Mouse (Mus musculus): ENCODE measurements around the gene Mlec. TPM values are rescaled to one million over a fixed set of nuclear protein-coding genes. Genes with fewer than 3 reads are reported as not detected.

Gene Mlec
- 85.2 TPM for polyA plus RNA-seq (2014; fragmentation: Illumina TruSeq; extraction: RNeasy Lipid Tissue Mini Kit (QIAGEN cat#74804))

DNA sequence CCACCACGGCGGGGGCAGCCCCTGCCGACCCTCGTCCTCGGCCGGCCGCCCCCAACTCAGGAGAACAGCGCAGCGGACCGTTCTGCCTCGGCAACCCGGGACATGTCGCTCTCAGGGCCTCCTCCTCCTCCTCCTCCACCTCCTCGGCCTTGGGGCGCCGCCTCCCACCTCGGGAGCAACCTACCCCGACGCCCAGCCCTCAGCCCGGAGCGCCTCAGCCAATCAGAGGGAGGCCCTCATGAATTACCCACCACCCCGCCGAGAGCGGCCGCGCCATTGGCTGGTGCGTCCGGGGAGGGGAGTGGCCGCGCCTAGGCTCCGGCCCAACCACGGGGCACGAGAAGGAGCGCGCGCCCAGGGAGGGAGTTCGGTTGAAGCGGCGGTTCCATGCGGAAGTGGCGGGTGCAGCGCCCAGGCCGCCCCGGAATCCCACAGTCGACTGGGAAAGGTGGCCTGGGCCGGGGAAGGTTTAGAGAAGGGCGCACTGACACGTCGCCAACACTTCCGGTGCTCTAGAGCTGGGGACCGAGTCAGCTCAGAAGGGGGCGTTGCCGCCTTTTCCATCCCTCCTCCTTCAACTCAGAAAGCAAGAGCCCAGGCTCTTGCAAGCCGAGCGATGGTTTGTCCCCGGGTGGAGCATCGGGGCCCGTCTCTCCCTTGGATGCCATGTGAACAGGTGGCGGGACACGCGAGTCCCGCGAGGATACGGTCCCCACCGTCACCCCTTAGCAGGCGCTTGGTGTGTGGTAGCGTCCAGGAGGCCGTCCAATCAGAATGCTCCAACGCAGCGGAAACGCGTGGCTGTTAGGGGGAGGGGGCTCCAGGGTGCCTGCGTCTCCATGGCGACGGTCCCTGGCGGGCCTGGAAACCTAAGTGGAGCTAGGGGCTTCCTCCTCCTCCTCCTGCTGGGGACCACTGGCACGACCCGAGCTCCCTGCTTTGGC lies at the start of gene Mlec:
Gene Mlec (minus strand): TSS at position 140 of the 944 bp plus-strand sequence.

DNA sequence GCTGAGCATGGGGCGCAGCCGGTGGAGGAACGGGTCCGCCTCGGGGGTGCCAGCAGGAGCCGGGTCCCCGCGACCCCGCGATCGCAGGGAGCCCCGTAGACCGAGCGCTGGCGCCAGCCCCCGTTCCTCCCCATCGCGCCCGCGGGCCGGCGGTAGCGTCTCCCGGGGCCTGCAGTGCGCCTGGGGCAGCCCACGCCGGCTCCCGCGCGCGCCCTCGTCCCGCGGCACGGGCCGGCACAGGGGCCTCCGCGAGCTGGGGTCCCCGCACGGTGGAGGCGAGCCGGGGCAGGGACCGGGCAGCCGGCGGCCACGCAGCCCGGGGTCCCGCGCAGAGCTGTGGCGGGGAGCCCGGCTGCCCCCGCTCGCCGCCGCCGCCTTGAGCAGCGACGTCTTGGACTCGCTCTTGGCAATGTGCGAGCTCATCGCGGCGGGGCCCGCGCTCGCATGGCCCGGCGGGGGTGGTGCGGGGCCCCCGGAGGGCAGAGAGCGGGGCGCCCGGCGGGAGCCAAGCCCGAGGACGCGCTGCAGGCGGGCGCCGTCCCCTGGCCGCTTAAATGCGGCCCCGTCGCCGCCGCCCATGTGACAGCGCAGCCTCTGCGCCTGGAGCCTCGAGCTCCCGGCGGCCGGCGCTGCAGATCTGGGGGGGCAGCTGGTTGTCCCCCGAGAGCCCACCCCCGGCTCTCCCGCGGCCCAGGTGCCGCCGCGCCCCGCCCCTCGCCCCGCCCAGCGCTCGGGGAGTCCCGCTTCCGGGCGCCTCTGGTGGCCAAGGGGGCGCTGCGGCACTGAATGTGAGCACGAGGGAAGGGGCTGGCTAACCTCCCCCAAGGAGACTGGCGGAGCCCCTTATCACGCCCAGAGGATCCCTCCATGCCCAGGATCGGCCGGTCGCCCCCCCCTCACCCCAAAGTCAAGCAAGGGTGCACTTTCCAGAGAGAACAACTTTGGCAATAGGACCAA lies 36.0 kb upstream of the Mlec start, which contains the start of gene Cabp1:
Gene Cabp1 (minus strand): TSS at position 713 of the 957 bp plus-strand sequence.

DNA sequence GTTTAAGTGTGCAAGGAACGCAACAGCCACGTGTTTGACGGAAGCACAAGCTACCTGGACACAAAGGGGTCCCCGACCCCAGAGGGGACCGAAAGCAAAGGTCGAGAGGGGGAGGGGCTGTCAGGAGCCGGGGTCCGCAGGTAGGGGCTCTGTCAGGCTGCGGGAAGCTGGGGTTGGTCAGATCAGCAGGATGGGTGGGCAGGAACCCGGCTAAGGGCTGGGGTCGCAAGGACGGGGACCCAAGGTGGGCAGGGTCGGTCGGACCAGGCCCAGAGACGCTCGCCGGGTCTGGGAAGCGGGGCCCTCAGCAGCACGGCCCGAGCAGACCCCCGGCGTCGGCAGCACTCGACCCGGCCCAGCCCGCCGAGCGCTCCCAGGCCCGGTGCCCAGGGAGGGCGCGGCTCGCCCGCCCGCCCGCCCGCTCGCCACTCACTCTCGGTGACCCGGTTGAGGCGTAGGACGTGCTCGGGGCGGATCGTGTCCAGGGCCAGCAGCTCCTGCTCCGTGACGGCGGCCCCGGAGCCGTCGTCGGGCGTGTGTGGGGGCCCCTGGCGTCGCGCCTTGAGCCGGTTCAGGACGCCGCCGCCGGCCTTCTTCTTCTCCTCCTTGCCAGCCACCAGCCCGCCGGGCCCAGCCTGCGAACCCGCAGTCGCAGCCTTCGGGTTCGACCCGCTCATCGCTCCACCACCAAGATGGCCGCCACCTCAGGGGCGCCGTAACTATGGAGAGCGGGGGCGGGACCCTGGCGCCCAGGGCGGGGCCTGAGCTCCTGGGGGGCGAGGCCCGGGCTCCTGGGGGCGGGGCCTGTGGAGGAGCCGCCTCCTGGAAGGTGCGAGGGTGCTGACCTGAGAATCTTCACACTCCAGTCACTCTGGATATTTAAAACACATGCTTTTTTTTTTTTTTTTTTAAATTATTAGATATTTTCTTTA lies 23.5 kb downstream of the Mlec start, which contains the start of gene Unc119b:
Gene Unc119b (minus strand): TSS at position 742 of the 932 bp plus-strand sequence.

DNA sequence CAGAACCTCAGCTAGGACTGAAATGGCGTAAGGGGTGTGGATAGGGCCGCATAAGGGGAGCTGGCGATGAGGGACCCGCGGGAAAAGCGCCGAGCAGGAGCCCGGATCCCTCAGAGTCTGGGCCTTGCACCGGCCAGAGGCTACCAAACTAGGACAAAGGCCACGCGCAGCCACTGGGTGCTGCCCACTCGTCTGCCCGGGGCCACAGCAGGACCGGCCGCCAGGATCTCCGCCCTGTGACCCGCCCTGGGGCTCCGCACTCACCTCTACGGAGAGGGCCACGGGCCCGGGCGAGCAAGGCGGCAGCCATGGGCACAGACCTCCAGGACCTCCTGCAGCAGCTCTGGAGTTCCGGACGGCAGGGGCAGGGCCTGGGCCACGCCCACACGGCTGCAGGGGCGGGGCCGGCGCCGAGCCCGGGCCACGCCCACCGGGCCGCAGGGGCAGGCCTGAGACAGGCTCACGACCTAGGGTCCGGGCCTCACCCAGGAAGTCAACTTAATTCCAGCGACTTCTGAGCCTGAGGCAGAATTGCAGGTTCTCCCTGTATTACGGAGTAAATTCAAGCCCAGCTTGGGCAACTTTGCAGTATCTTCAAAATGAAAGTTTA lies 38.9 kb downstream of the Mlec start, which contains the start of gene Acads:
Gene Acads (minus strand): TSS at position 386 of the 610 bp plus-strand sequence.

DNA sequence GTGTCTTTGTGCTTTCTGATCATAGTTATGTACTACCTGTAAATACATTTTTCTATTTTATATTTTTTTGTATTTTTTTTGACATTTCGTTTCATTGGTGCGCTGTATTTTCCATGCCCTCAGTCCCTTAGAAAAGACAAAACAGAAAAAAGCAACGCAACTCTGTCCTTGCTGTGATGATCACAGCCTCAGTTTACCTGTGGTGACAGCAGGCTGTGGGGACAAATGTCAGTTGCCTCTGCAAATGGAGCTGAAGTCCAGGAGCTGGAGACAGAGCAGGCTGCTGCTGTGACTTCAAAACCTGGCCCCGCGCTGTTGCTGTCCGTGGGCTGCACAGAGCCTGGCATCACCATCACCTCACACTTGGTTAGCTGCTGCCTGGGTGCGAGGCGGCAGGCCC lies 59.8 kb downstream of the Mlec start, which contains the start of gene Gm10401:
Gene Gm10401 (minus strand): TSS at position 101 of the 400 bp plus-strand sequence.

Other genes with a start within 250 kb of the Mlec start
- 0.68 TPM for gene Oasl1, start 234.9 kb downstream of the Mlec start, polyA plus RNA-seq (2014; fragmentation: Illumina TruSeq; extraction: RNeasy Lipid Tissue Mini Kit (QIAGEN cat#74804))
- 0.94 TPM for gene 2210016L21Rik, start 216.0 kb downstream of the Mlec start, polyA plus RNA-seq (2014; fragmentation: Illumina TruSeq; extraction: RNeasy Lipid Tissue Mini Kit (QIAGEN cat#74804))
- gene Hnf1a, start 187.1 kb downstream of the Mlec start, polyA plus RNA-seq (2014; fragmentation: Illumina TruSeq; extraction: RNeasy Lipid Tissue Mini Kit (QIAGEN cat#74804)): not detected
- gene Sppl3, start 147.0 kb downstream of the Mlec start, polyA plus RNA-seq (2014; fragmentation: Illumina TruSeq; extraction: RNeasy Lipid Tissue Mini Kit (QIAGEN cat#74804)): 155 TPM
- not detected for gene Gm10401, start 59.9 kb downstream of the Mlec start, polyA plus RNA-seq (2014; fragmentation: Illumina TruSeq; extraction: RNeasy Lipid Tissue Mini Kit (QIAGEN cat#74804))
- gene Acads, start 38.8 kb downstream of the Mlec start, polyA plus RNA-seq (2014; fragmentation: Illumina TruSeq; extraction: RNeasy Lipid Tissue Mini Kit (QIAGEN cat#74804)): not detected
- gene Unc119b, start 23.2 kb downstream of the Mlec start, polyA plus RNA-seq (2014; fragmentation: Illumina TruSeq; extraction: RNeasy Lipid Tissue Mini Kit (QIAGEN cat#74804)): 6.2 TPM
- gene Cabp1, start 36.2 kb upstream of the Mlec start, polyA plus RNA-seq (2014; fragmentation: Illumina TruSeq; extraction: RNeasy Lipid Tissue Mini Kit (QIAGEN cat#74804)): 0.54 TPM
- gene Pop5, start 77.7 kb upstream of the Mlec start, polyA plus RNA-seq (2014; fragmentation: Illumina TruSeq; extraction: RNeasy Lipid Tissue Mini Kit (QIAGEN cat#74804)): 4.3 TPM
- 20.3 TPM for gene Rnf10, start 114.7 kb upstream of the Mlec start, polyA plus RNA-seq (2014; fragmentation: Illumina TruSeq; extraction: RNeasy Lipid Tissue Mini Kit (QIAGEN cat#74804))
- 9.8 TPM for gene Coq5, start 121.5 kb upstream of the Mlec start, polyA plus RNA-seq (2014; fragmentation: Illumina TruSeq; extraction: RNeasy Lipid Tissue Mini Kit (QIAGEN cat#74804))
- 1,210 TPM for gene Dynll1, start 142.8 kb upstream of the Mlec start, polyA plus RNA-seq (2014; fragmentation: Illumina TruSeq; extraction: RNeasy Lipid Tissue Mini Kit (QIAGEN cat#74804))
- gene Srsf9, start 169.0 kb upstream of the Mlec start, polyA plus RNA-seq (2014; fragmentation: Illumina TruSeq; extraction: RNeasy Lipid Tissue Mini Kit (QIAGEN cat#74804)): 85.1 TPM
- gene Gatc, start 183.0 kb upstream of the Mlec start, polyA plus RNA-seq (2014; fragmentation: Illumina TruSeq; extraction: RNeasy Lipid Tissue Mini Kit (QIAGEN cat#74804)): 64.2 TPM
- 8.3 TPM for gene Triap1, start 183.0 kb upstream of the Mlec start, polyA plus RNA-seq (2014; fragmentation: Illumina TruSeq; extraction: RNeasy Lipid Tissue Mini Kit (QIAGEN cat#74804))
- gene Cox6a1, start 190.8 kb upstream of the Mlec start, polyA plus RNA-seq (2014; fragmentation: Illumina TruSeq; extraction: RNeasy Lipid Tissue Mini Kit (QIAGEN cat#74804)): 38.6 TPM

Measured in ovary, adult 10 weeks (tissue).